ENCODE assay signal across 28 mouse cellular contexts in genomic region chr4:46076892-46077291, GRCm38 (mm10). TPM values are rescaled to one million over a fixed set of nuclear protein-coding genes. Genes with fewer than 3 reads are reported as not detected.
DNase-seq lines count a peak whose midpoint lies in the region; ATAC-seq and TF ChIP-seq lines count a peak whose summit lies in the region.
"Had no signal": no experiment of that assay in that cellular context is flagged by ENCODE, and none has a peak within 500 bp of the region (broad histone marks: within the 10 kb centered on the region; RNA-seq: fewer than 3 reads in every experiment).

No protein-coding gene starts in this region.

- peaks cover 43% of the 10 kb centered on the region for H3K4me1 ChIP-seq in heart, embryonic 12.5 days (replicated peaks)
- no peaks in the 10 kb centered on the region for H3K4me1 ChIP-seq in kidney, postnatal 0 days (replicated peaks; ENCODE audit: insufficient read depth, low read length)
- no peaks in the 10 kb centered on the region for H3K4me1 ChIP-seq in kidney, embryonic 15.5 days
- H3K4me1 ChIP-seq in MEL (ENCODE audit: control insufficient read depth in 1 of 2, insufficient read depth in 2 of 2, low read length in 2 of 2), result peaks cover 0 to 13% of the 10 kb centered on the region in 2 experiments; a peak in 2 of 4 replicates
- peaks cover 30% of the 10 kb centered on the region for H3K4me1 ChIP-seq in bone marrow macrophage, adult 2 months (ENCODE audit: control insufficient read depth, insufficient read depth, low read length)
- 0 out of 2 replicates have a peak, but pooled peaks cover 5% of the 10 kb centered on the region for H3K4me1 ChIP-seq in kidney, embryonic 16.5 days (ENCODE audit: insufficient read depth, low read length)
- H3K4me1 ChIP-seq: embryonic facial prominence, embryonic 12.5 days; forebrain, embryonic 12.5 days; intestine, embryonic 15.5 days; limb, embryonic 15.5 days; midbrain, embryonic 13.5 days had no signal

- no peaks in the 10 kb centered on the region; the same call in 1 of the 2 replicates for H3K9me3 ChIP-seq in heart, embryonic 12.5 days (replicated peaks)
- no peaks in the 10 kb centered on the region for H3K9me3 ChIP-seq in kidney, postnatal 0 days (replicated peaks; ENCODE audit: low read length)
- H3K9me3 ChIP-seq in kidney, embryonic 15.5 days (replicated peaks), result no peaks in the 10 kb centered on the region
- no peaks in the 10 kb centered on the region for H3K9me3 ChIP-seq in MEL (replicated peaks; ENCODE audit: insufficient read depth, low read length)
- H3K9me3 ChIP-seq in kidney, embryonic 16.5 days (ENCODE audit: low read length), result no peaks in the 10 kb centered on the region
- H3K9me3 ChIP-seq: embryonic facial prominence, embryonic 12.5 days; forebrain, embryonic 12.5 days; G1E; intestine, embryonic 15.5 days; limb, embryonic 15.5 days; lung, embryonic 15.5 days; megakaryocyte, embryonic 14.5 days; midbrain, embryonic 13.5 days had no signal

- peaks cover 28% of the 10 kb centered on the region for H3K36me3 ChIP-seq in heart, embryonic 12.5 days
- H3K36me3 ChIP-seq in kidney, postnatal 0 days (ENCODE audit: insufficient read depth, low read length), result no peaks in the 10 kb centered on the region
- H3K36me3 ChIP-seq in kidney, embryonic 15.5 days, result no peaks in the 10 kb centered on the region
- peaks cover 0 to 16% of the 10 kb centered on the region in 2 experiments; a peak in 2 of 4 replicates for H3K36me3 ChIP-seq in MEL (ENCODE audit: control insufficient read depth in 1 of 2, insufficient read depth in 2 of 2, low read length in 2 of 2)
- H3K36me3 ChIP-seq in kidney, embryonic 16.5 days (ENCODE audit: insufficient read depth, low read length), result no peaks in the 10 kb centered on the region
- H3K36me3 ChIP-seq: embryonic facial prominence, embryonic 12.5 days; forebrain, embryonic 12.5 days; G1E; intestine, embryonic 15.5 days; limb, embryonic 15.5 days; lung, embryonic 15.5 days; midbrain, embryonic 13.5 days had no signal

- H3K79me2 ChIP-seq in MEL (ENCODE audit: control insufficient read depth, insufficient read depth, low read length, poor library complexity), result no peaks in the 10 kb centered on the region

- no peak overlapping the region for H3K4me3 ChIP-seq in heart, embryonic 12.5 days
- H3K4me3 ChIP-seq in kidney, postnatal 0 days (replicated peaks; ENCODE audit: low read depth, low read length), result no peak overlapping the region
- H3K4me3 ChIP-seq in kidney, embryonic 15.5 days (replicated peaks), result no peak overlapping the region
- no peak overlapping the region for H3K4me3 ChIP-seq in MEL (ENCODE audit: control insufficient read depth in 1 of 2, insufficient read depth in 1 of 2, low read depth in 2 of 2, low read length in 2 of 2)
- no peak overlapping the region for H3K4me3 ChIP-seq in bone marrow macrophage, adult 2 months (ENCODE audit: insufficient read depth, low read length)
- H3K4me3 ChIP-seq in kidney, embryonic 16.5 days (ENCODE audit: low read length), result no peak overlapping the region
- H3K4me3 ChIP-seq: embryonic facial prominence, embryonic 12.5 days; erythroblast, embryonic 14.5 days; forebrain, embryonic 12.5 days; intestine, embryonic 15.5 days; limb, embryonic 15.5 days; lung, embryonic 15.5 days; megakaryocyte, embryonic 14.5 days; midbrain, embryonic 13.5 days had no signal

- DNase-seq in heart, postnatal 4 days, result no peak
- DNase-seq in kidney, postnatal 0 days (ENCODE audit: low spot score), result peak; percentile 46
- DNase-seq in MEL (ENCODE audit: low read depth, low spot score), result peak; percentile 28
- no peak for DNase-seq in urinary bladder, postnatal 10 days (ENCODE audit: low spot score)
- DNase-seq: adrenal gland, adult 8-10 months; B cell, adult 2 months; cerebellum, adult 18-20 months; cerebellum, postnatal 14 days; layer of hippocampus, adult 9-11 months; right cerebral cortex, postnatal 14 days; thymus, adult 18-20 months had no signal

- ATAC-seq in heart, embryonic 12.5 days (ENCODE audit: insufficient number of reproducible peaks, low FRiP score), result no peak
- ATAC-seq in kidney, postnatal 0 days (replicated peaks; ENCODE audit: low FRiP score, low read depth), result no peak
- ATAC-seq in kidney, embryonic 15.5 days (replicated peaks; ENCODE audit: low FRiP score), result no peak
- no peak for ATAC-seq in kidney, embryonic 16.5 days (ENCODE audit: low FRiP score, low TSS enrichment)
- ATAC-seq: activated CD4-positive, CD25-positive, alpha-beta regulatory T cell, adult 4 months; hindbrain, embryonic 16.5 days; intestine, embryonic 15.5 days; midbrain, embryonic 13.5 days had no signal

- no peak for TF ChIP-seq EP300 in MEL (IDR thresholded peaks at IDR 0.05; ENCODE audit: low read depth in 1 of 2, low read length in 2 of 2)

- TF ChIP-seq RAD21 in MEL (IDR thresholded peaks at IDR 0.05; ENCODE audit: low read depth, low read length), result no peak

- peaks cover 4% of the 10 kb centered on the region; the same call in 1 of the 2 replicates for H3K27me3 ChIP-seq in heart, embryonic 12.5 days (replicated peaks)
- H3K27me3 ChIP-seq in kidney, postnatal 0 days (ENCODE audit: insufficient read depth, low read length), result no peaks in the 10 kb centered on the region
- H3K27me3 ChIP-seq in kidney, embryonic 15.5 days, result no peaks in the 10 kb centered on the region
- H3K27me3 ChIP-seq in MEL (ENCODE audit: control insufficient read depth in 1 of 2, insufficient read depth in 2 of 2, low read length in 2 of 2), result no peaks in the 10 kb centered on the region
- no peaks in the 10 kb centered on the region for H3K27me3 ChIP-seq in kidney, embryonic 16.5 days (ENCODE audit: insufficient read depth, low read length)
- H3K27me3 ChIP-seq: CH12.LX; embryonic facial prominence, embryonic 12.5 days; forebrain, embryonic 12.5 days; intestine, embryonic 15.5 days; limb, embryonic 15.5 days; lung, embryonic 15.5 days; megakaryocyte, embryonic 14.5 days; midbrain, embryonic 13.5 days had no signal

- no peak overlapping the region for H3K9ac ChIP-seq in heart, embryonic 12.5 days
- H3K9ac ChIP-seq in kidney, postnatal 0 days (ENCODE audit: low read depth, low read length), result no peak overlapping the region
- H3K9ac ChIP-seq in kidney, embryonic 15.5 days, result no peak overlapping the region
- H3K9ac ChIP-seq in MEL (ENCODE audit: control insufficient read depth, low read depth, low read length, poor library complexity, severe bottlenecking), result no peak overlapping the region
- H3K9ac ChIP-seq in kidney, embryonic 16.5 days (replicated peaks; ENCODE audit: low read length), result no peak overlapping the region
- H3K9ac ChIP-seq: embryonic facial prominence, embryonic 12.5 days; forebrain, embryonic 12.5 days; intestine, embryonic 15.5 days; limb, embryonic 15.5 days; liver, embryonic 14.5 days; lung, embryonic 15.5 days; midbrain, embryonic 13.5 days had no signal

- TF ChIP-seq POLR2A in MEL (IDR thresholded peaks at IDR 0.05; ENCODE audit: control insufficient read depth in 1 of 2, insufficient read depth in 1 of 2, low read depth in 1 of 2, low read length in 2 of 2, poor library complexity in 1 of 2), result no peak
- no peak for TF ChIP-seq POLR2A in bone marrow macrophage, adult 2 months (IDR thresholded peaks at IDR 0.05; ENCODE audit: borderline replicate concordance, low read depth, low read length)

- TF ChIP-seq CTCF in kidney, postnatal 0 days (IDR thresholded peaks at IDR 0.05; ENCODE audit: low read depth), result no peak
- TF ChIP-seq CTCF in MEL (IDR thresholded peaks at IDR 0.05 in 2 of 3, conservative IDR thresholded peaks at IDR 0.05 in 1 of 3; ENCODE audit: control insufficient read depth in 1 of 3, insufficient read depth in 1 of 3, low read depth in 2 of 3, low read length in 3 of 3, poor library complexity in 1 of 3, severe bottlenecking in 1 of 3), result no peak
- TF ChIP-seq CTCF in bone marrow macrophage, adult 2 months (IDR thresholded peaks at IDR 0.05; ENCODE audit: low read depth, low read length), result no peak

- 0 out of 2 replicates have a peak overlapping the region, but pooled peaks have one; percentile 15 for H3K27ac ChIP-seq in heart, embryonic 12.5 days (ENCODE audit: poor library complexity, severe bottlenecking)
- H3K27ac ChIP-seq in kidney, postnatal 0 days, result no peak overlapping the region
- H3K27ac ChIP-seq in kidney, embryonic 15.5 days, result no peak overlapping the region
- H3K27ac ChIP-seq in MEL (ENCODE audit: control insufficient read depth, low read depth, low read length), result no peak overlapping the region
- H3K27ac ChIP-seq in bone marrow macrophage, adult 2 months (ENCODE audit: insufficient read depth, low read depth, low read length), result peak overlapping the region; percentile 56
- no peak overlapping the region for H3K27ac ChIP-seq in kidney, embryonic 16.5 days (ENCODE audit: low read length)
- H3K27ac ChIP-seq: embryonic facial prominence, embryonic 12.5 days; forebrain, embryonic 12.5 days; intestine, embryonic 15.5 days; limb, embryonic 15.5 days; liver, embryonic 14.5 days; lung, embryonic 15.5 days; midbrain, embryonic 13.5 days had no signal

- no peak overlapping the region for H3K4me2 ChIP-seq in heart, embryonic 12.5 days
- H3K4me2 ChIP-seq in kidney, postnatal 0 days (ENCODE audit: low read length), result no peak overlapping the region
- no peak overlapping the region for H3K4me2 ChIP-seq in kidney, embryonic 15.5 days
- no peak overlapping the region for H3K4me2 ChIP-seq in kidney, embryonic 16.5 days (replicated peaks; ENCODE audit: low read depth, low read length)
- H3K4me2 ChIP-seq: embryonic facial prominence, embryonic 12.5 days; forebrain, embryonic 12.5 days; intestine, embryonic 15.5 days; limb, embryonic 15.5 days; lung, embryonic 15.5 days; midbrain, embryonic 13.5 days had no signal

- 85% methylated on average over 2 of the region's 2 CpGs for WGBS in heart, embryonic 12.5 days
- WGBS in kidney, postnatal 0 days, result 50% methylated on average over 2 of the region's 2 CpGs
- WGBS in kidney, embryonic 15.5 days, result 70% methylated on average over 2 of the region's 2 CpGs
- WGBS in kidney, embryonic 16.5 days, result 65% methylated on average over 2 of the region's 2 CpGs

TF ChIP-seq in MEL, 35 proteins besides CTCF, POLR2A, EP300 and RAD21 (continues in another document):
- no peak for TF ChIP-seq MAX (IDR thresholded peaks at IDR 0.05; ENCODE audit: low read length)
- no peak for TF ChIP-seq MYB (IDR thresholded peaks at IDR 0.05; ENCODE audit: low read depth, low read length)
- no peak for TF ChIP-seq POLR2AphosphoS2 (IDR thresholded peaks at IDR 0.05; ENCODE audit: low read length)
- no peak for TF ChIP-seq HCFC1 (IDR thresholded peaks at IDR 0.05; ENCODE audit: low read depth, low read length)

RNA-seq across cellular contexts. Expression of gene Tmod1, which starts 38.2 kb away (rescaled TPM):
- 195 and 203 TPM in 2 replicates for polyA plus RNA-seq in heart, embryonic 12.5 days (2016; fragmentation: Nextera tagmentation; extraction: Ambion mirVana)
- 100 to 1,000 TPM; 278 to 282 TPM for total RNA-seq in heart, postnatal 4 days (2021)
- polyA plus RNA-seq in kidney, postnatal 0 days (2015; fragmentation: Nextera tagmentation; extraction: Ambion mirVana), result 5.5 and 6.5 TPM in 2 replicates
- polyA plus RNA-seq in kidney, embryonic 15.5 days (2015; fragmentation: Nextera tagmentation; extraction: Ambion mirVana), result 8.2 TPM in 2 replicates
- total RNA-seq in MEL (2012; rRNA removed), result 2.2 and 2.3 TPM in 2 replicates
- 1 to 10 TPM in 1 of 2 experiments, not detected in 1; 8.1 TPM for polyA plus RNA-seq in MEL (2012; ENCODE audit: insufficient read depth in 1 of 2, insufficient read length in 2 of 2, low read depth in 1 of 2, low replicate concordance in 2 of 2, missing spikeins in 1 of 2)
- 0.89 and 1.2 TPM in 2 replicates for polyA plus RNA-seq in bone marrow macrophage, adult 2 months (2012; ENCODE audit: insufficient read depth, insufficient read length, missing spikeins)
- polyA plus RNA-seq in kidney, embryonic 16.5 days (2015; fragmentation: Nextera tagmentation; extraction: Ambion mirVana), result 6.3 and 7.6 TPM in 2 replicates

Comparison
In these comparisons a context has a peak if more than half of its experiments do, and no peak if none do; other contexts are left out.
1. H3K27ac ChIP-seq: peak in heart, embryonic 12.5 days (single experiment) and bone marrow macrophage, adult 2 months (single experiment); none in kidney, postnatal 0 days (single experiment), kidney, embryonic 15.5 days (single experiment), MEL (single experiment) and kidney, embryonic 16.5 days (single experiment).
2. DNase-seq: peak in kidney, postnatal 0 days (single experiment) and MEL (single experiment); none in heart, postnatal 4 days (single experiment) and urinary bladder, postnatal 10 days (single experiment).